Mouse (Mus musculus) testis, adult 2 months (tissue): Measurements from ENCODE around the gene Mfsd14a.

Experiments
- CTCF ChIP-seq: fragments of 200-500 bp; IDR thresholded peaks from 2 replicates; pipeline ENCODE4 v1.5.1; 2012; ENCODE audit warnings: low read depth, mild to moderate bottlenecking, inconsistent platforms, low read length, moderate library complexity; ENCODE audit not compliant: control insufficient read depth, insufficient read depth, insufficient replicate concordance
- POLR2A ChIP-seq: fragments of 200-500 bp; IDR thresholded peaks from 2 replicates; pipeline ENCODE4 v1.6.1; 2012; ENCODE audit warnings: low read depth, mild to moderate bottlenecking, inconsistent platforms, low read length, moderate library complexity; ENCODE audit not compliant: control insufficient read depth

GRCm38 (mm10) chr3:116615318-116616068 is 47.0 kb downstream of the Mfsd14a start:
- TF ChIP-seq CTCF, result no peak
- no peak for TF ChIP-seq POLR2A
